Mouse (Mus musculus) cerebral cortex, adult 2 months (tissue): ENCODE measurements around the gene Pml.

Source experiments
- WGBS: fragments of 180-500 bp; shearing (Covaris S2); methylation state at CpG from one replicate; pipeline ENCODE4 v1.1.7; 2018; 5-methylcytosine and 5-hydroxymethylcytosine counted together

The Pml gene

GRCm38 (mm10) chr9:58234502-58235015, 15.0 kb downstream of the Pml start:
- 97% methylated on average over 28 of the region's 28 CpGs for WGBS

GRCm38 (mm10) chr9:58232374-58232773, 17.2 kb downstream of the Pml start:
- WGBS, result 63% methylated on average over 5 of the region's 5 CpGs

- 76% methylated on average over 6 of the region's 6 CpGs for WGBS
Observed at GRCm38 (mm10) chr9:58231746-58232145, 17.8 kb downstream of the Pml start.

- 97% methylated on average over 9 of the region's 9 CpGs for WGBS
Observed at GRCm38 (mm10) chr9:58228777-58229466, 20.7 kb downstream of the Pml start.

- WGBS, result 64% methylated on average over 9 of the region's 9 CpGs
Observed at GRCm38 (mm10) chr9:58225915-58226913, 23.4 kb downstream of the Pml start.

GRCm38 (mm10) chr9:58224356-58224755, 25.2 kb downstream of the Pml start:
- WGBS, result 89% methylated on average over 2 of the region's 2 CpGs

GRCm38 (mm10) chr9:58220218-58220903, 29.2 kb downstream of the Pml start:
- 68% methylated on average over 24 of the region's 24 CpGs for WGBS

GRCm38 (mm10) chr9:58218539-58218938, 31.0 kb downstream of the Pml start:
- WGBS, result 98% methylated on average over 3 of the region's 3 CpGs

GRCm38 (mm10) chr9:58216402-58216801, 33.2 kb downstream of the Pml start:
- WGBS, result 49% methylated on average over 6 of the region's 6 CpGs

- 70% methylated on average over 8 of the region's 8 CpGs for WGBS
Observed at GRCm38 (mm10) chr9:58214519-58215180, 34.9 kb downstream of the Pml start.

GRCm38 (mm10) chr9:58213865-58214264, 35.7 kb downstream of the Pml start:
- WGBS, result 50% methylated on average over 5 of the region's 5 CpGs

GRCm38 (mm10) chr9:58213377-58213776, 36.2 kb downstream of the Pml start:
- 87% methylated on average over 5 of the region's 5 CpGs for WGBS

- 75% methylated on average over 2 of the region's 2 CpGs for WGBS
Observed at GRCm38 (mm10) chr9:58210304-58210627, 39.3 kb downstream of the Pml start.

GRCm38 (mm10) chr9:58209462-58210303, 39.9 kb downstream of the Pml start:
- WGBS, result 55% methylated on average over 8 of the region's 8 CpGs

- WGBS, result 73% methylated on average over 7 of the region's 7 CpGs
Observed at GRCm38 (mm10) chr9:58206013-58206412, 43.6 kb downstream of the Pml start.

- 4% methylated on average over 18 of the region's 18 CpGs for WGBS
Observed at GRCm38 (mm10) chr9:58204448-58205000, 45.1 kb downstream of the Pml start.

- WGBS, result 11% methylated on average over 42 of the region's 42 CpGs
Observed at GRCm38 (mm10) chr9:58203516-58204447, 45.8 kb downstream of the Pml start, which contains the start of the genes Islr and Islr2. Gene Islr, minus strand, starts transcription at chr9:58204306. Gene Islr2, minus strand, starts transcription at chr9:58204319.

GRCm38 (mm10) chr9:58202676-58203453, 46.7 kb downstream of the Pml start:
- WGBS, result 16% methylated on average over 14 of the region's 14 CpGs
